Mouse (Mus musculus) kidney, postnatal 36 days (tissue): ENCODE measurements around the gene Lrsam1.
A peak's percentile ranks its signal among the peaks of the same experiment; 100 is the strongest.

ENCODE experiments used
- DNase-seq, 2 experiments: peaks; one replicate each; pipeline ENCODE4 v3.0.0; 2021 to 2022; ENCODE audit warnings: mixed read lengths in 2 of 2

The Lrsam1 gene

DNA sequence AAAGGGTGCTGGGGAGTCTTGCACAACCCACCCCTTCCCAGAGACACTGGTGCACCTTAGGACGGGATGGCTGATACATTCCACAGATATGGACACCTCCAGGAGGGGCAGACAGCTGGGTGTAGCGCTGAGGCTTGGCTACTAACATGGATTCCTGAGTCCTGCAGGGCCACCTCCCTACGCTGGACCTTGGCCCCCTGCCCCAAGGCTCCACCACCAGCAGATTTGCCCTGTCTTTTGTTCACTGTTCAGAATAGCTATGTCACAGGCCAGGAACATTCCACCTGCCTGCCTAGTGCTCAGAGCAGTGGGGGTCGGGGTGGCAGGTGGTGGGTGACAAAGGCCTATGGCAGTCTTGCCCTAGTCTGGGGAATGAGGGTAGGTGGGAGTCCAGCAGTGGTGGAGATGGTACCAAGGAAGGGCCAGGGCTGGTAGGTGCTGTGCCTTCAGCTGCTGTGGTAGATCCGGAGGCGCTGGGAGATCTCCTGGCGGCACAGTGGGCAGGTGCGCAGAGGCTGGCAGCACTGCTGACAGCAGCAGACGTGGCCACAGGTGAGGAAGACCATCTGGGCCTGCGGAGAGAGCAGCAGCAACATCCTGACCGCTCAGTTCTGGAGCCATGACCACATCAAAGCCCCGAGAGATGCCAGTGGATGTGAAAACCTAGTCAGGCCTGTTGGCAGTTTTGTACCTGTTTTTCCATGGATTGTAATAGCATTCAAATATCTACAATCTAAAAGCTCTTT, 34.9 kb downstream of the Lrsam1 start:
- no peak for DNase-seq

- no peak for DNase-seq
These were observed 37.0 kb downstream of the Lrsam1 start for GRCm38 (mm10) chr2:32924306-32924844.

GRCm38 (mm10) chr2:32923551-32924250, 37.7 kb downstream of the Lrsam1 start:
- DNase-seq, result no peak

GRCm38 (mm10) chr2:32922564-32922963, 38.9 kb downstream of the Lrsam1 start:
- no peak for DNase-seq

- no peak for DNase-seq
These were observed 39.5 kb downstream of the Lrsam1 start for GRCm38 (mm10) chr2:32921801-32922380.

- DNase-seq, result no peak
These were observed 40.2 kb downstream of the Lrsam1 start for GRCm38 (mm10) chr2:32921235-32921634.

- DNase-seq, result no peak
These were observed 43.0 kb downstream of the Lrsam1 start for GRCm38 (mm10) chr2:32918391-32918790.

DNA sequence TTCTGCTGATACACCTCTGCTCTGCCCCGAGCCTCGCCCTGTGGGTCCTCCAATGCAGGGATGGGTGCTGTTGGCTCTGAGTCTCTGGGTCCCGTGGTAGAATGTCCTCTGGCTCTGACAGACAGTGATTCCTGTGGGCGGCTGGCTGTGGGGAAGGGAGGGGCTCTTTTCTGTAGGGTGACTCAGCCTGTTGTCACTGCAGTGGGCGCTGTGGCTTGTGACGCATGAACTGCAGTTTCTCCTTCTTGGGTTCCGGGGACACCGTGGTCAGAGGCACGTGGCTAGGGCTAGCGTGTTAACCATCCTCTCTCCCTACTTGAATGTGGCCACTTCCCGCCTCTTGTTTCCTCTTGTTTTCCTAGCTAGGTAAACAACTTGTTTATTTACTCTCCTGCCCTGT, 43.9 kb downstream of the Lrsam1 start:
- no peak for DNase-seq

DNA sequence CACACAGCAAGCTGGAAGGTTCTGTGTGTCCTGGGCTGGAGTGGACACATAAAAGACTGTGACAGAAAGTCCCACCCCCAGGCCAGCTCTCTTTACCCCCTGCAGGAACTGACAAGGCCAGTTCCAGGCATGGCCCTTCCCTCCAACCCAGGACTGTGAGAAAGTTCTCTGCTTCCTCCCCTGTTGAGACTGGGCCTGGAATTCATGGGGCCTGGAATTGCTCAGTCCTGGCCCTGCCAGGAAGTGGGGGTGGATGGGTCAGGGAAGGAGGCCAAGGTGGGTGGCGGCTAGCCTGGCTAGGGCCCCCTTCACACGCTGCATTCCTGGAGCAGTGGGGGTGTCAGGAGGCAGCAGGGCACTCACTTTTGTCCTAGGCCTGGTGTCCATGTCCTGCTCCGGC, 46.5 kb downstream of the Lrsam1 start:
- DNase-seq, result peak; percentile 70 to 75

- DNase-seq, result peak in 1 of 2 experiments; percentile 31
These were observed 47.1 kb downstream of the Lrsam1 start for GRCm38 (mm10) chr2:32914362-32914761.

- peak; percentile 84 to 92 for DNase-seq
These were observed 49.1 kb downstream of the Lrsam1 start for GRCm38 (mm10) chr2:32912210-32912804.

- no peak for DNase-seq
These were observed 49.7 kb downstream of the Lrsam1 start for GRCm38 (mm10) chr2:32911639-32912182.

DNA sequence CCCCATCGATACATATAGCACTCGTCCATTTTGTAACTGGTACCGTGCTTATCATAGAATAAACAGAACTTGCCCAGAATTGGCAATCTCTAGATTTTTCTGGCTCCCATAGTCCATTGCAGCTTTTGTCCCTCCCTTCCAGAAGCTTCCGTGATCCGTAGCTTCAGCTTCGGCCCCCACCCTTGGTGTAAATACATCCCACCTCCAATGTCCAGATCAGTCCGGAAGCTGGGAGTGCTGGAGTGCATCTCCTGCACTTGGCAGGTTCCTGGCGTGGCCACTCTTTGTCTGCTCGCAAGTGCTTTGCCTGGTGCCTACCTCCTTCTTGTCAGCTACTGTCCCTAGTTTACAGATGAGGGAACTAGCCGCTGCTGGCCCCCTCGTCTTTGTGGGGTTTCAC, 52.6 kb downstream of the Lrsam1 start:
- peak in 1 of 2 experiments; percentile 46 for DNase-seq

DNA sequence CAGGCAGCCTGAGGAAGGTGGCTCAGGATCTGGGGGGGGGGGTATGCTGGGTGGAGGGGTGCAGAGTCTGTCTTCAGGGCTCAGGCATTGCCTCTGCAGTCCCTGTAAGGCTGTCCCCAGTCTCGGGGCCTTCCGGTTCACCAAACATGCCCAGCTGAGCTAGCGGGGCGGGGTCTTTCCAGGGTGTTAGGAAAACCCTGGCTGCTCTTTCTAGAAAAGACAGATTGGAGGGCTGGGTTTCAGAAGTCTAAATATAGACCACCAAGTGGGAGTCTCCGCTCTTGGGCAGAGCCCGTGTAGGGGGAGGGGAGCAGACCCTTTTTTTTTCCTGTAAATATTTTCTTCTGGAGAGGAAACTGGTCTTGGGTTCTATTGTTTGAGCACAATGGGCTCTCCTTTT, 53.1 kb downstream of the Lrsam1 start:
- DNase-seq, result peak; percentile 71 to 73

DNA sequence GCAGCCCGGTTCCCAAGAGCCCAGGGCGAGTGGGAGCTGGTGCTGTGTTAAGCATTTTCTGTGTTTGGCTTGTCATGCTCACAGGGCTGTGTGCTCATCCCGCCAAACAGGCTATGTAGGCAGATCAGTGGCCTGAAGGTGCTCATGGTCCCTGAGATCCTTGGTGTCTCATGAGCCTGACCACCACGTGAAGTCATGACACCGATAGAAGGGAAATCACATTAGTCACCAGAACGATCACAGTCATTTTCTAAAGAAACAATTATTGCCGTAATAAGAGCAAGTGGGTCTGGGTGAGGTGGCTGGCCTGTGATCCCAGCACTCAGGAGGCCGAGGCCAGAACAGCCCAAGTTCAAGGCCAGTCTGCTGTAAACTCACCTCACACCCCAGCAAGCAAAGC, 54.0 kb downstream of the Lrsam1 start:
- no peak for DNase-seq

GRCm38 (mm10) chr2:32905297-32905696, 56.1 kb downstream of the Lrsam1 start:
- DNase-seq, result no peak

- DNase-seq, result no peak
These were observed 56.8 kb downstream of the Lrsam1 start for GRCm38 (mm10) chr2:32904637-32905036.

DNA sequence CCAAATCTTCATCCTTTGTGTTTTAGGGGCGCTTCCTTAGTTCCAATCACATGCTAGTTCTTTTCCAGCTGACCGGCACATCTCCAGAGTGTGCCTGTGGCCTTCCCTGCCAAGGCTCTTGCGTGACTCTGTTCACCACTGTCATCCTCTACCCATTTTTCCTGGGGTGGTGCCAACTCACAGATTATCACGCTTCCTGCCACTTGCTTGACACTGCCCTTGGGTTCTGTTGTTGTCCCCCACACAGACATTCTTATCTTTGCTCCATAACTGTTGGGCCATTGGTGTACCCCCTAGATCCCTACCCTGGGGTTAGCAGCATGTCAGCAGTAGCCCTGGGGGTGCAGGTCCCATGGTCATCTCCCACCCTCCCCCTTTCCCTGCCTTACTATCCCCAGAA, 57.9 kb downstream of the Lrsam1 start:
- no peak for DNase-seq

DNA sequence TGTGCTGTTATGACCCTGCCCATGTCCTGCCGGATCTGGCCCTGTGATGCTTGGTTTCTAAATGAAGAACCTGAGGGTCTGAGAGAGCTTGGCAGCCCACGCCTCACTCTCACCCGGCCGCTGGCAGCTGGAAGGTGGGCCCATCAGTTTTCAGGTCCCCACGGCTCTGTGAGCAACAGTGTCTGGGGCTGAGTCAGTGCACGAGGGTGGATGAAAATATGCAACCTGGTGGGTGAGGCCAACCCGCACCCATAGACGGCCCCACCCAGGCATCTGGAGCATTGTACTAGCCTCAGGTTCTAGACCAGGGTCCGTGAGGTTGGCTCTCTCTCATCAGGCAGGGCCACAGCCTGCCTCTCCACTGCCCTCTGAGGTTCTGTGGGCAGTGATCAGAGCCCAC, 59.3 kb downstream of the Lrsam1 start:
- DNase-seq, result no peak

DNA sequence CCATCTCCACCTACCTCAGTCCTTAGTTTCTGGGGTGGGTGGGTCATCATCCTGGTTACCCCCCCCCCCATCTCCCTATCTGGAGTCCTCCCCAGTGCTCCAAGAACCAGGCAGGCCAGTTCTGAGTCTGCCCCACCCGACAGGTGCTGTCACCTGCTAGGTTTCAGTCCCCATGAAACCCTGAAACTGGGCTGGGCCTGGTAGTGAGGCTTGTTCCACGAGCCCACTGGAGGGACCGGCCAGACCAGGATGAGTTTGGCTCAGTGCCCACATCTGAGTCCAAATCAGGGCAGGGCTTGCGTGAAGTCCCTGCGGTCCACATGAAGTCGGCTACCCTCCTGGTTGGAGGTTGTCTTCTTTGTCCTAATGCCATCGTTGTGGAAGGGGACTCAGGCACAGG, 62.4 kb downstream of the Lrsam1 start:
- DNase-seq, result peak in 1 of 2 experiments; percentile 62

GRCm38 (mm10) chr2:32896507-32897147, 64.8 kb downstream of the Lrsam1 start:
- no peak for DNase-seq

DNA sequence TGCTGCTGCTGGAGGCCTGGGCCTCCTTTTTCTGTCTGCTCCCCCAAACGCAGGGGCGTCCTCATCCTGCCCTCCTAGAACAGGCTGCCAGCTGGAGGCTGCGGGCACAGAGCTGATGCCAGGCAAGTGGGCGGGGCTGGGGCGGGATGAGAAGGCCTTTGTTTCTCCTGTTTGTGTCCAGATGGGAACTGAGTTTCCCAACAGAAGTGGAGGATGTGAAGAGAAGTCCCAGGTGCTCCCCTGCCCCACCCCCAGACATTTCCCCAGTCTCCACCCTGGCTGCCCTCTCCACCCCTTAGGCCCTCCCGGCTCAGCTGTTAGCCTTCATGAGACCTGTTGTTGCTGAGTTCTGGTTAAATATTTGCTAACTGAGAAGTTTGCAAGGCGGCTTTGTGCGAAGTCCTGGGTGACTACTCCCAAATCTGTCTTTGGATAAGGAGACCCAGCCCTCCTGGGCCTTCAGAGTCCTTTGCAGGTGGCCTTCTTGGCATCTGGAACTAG, 65.8 kb downstream of the Lrsam1 start:
- peak; percentile 61 to 69 for DNase-seq
